Mouse (Mus musculus): Measurements from ENCODE around the gene Neurl3.

Gene Neurl3

DNA sequence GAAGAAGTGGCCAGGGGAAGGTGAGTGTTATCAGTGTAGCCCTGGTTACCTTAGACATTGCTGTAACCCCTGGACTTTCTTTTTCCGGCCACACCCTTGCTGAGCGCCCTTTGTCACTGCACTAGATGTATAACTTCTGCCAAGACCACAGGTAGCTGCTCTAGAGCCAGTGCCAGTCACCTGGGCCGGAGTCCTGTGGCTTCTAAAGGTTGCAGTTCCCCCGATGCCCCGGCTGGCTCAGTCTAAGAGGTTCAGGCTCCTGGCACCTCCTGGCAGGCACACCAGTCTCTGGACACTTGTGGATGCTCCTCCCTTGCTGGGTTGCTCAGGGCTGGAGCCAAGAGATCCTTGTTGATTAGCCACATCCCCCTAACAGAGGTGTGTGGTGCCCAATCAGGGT lies at the start of gene Neurl3:
Neurl3 (minus strand) TSS at position 225 of the 400 bp plus-strand sequence.
- DNase-seq (ENCODE audit: low read depth, low spot score): no peak

DNA sequence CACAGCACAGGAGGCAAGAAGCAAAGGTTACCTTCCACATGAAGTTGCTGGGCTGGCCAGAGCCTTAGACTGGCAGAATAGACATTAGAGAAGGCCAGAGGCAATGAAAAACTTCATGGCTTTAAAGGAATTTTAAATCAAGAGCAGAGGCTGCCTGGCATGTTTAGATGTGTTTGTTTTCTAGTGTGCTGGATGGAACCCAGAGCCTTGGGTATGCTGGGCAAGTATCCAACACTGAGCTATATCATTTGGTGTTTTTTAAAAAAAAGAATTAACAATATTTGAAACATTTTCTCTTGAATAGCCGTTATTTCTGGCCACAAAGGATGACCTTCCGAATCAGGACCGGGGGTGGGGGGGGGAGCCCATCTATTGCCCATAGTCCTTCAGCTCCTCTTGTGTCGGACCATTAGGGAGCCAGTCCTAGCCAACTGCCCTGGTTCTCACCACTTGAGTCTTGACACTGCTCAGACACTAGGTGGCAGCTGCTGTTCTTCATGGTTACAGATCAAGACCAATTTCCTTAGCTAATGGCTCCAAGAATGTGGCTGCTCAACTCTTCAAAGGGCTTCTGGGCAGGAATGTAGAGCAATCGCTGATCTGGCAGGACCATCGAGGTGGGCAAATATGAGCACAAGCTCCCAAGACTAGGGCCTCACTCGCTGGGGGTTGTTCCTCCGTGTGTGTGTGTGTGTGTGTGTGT lies 49.4 kb upstream of the Neurl3 start:
- peak; percentile 70 for DNase-seq (ENCODE audit: low read depth, low spot score)

DNA sequence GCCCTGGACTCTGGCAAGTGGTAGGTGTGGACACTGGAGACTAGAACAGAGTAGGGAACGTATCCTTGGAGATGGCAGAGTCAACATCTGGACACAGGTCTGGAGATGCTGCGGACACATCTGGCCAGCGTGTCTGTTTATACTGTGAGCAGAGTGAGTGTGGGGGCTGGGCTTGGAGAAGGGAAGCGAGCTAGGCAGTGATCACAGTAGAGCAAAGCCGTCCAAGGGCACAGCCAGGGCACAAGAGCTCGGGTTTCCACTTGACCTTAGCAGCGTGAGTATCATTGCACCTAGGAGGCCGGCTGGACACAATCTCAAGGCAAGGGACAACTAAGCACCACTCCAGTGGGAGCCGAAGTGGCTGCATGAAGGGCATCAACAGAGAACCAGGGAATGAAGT lies 48.6 kb upstream of the Neurl3 start:
- DNase-seq (ENCODE audit: low read depth, low spot score): no peak

DNA sequence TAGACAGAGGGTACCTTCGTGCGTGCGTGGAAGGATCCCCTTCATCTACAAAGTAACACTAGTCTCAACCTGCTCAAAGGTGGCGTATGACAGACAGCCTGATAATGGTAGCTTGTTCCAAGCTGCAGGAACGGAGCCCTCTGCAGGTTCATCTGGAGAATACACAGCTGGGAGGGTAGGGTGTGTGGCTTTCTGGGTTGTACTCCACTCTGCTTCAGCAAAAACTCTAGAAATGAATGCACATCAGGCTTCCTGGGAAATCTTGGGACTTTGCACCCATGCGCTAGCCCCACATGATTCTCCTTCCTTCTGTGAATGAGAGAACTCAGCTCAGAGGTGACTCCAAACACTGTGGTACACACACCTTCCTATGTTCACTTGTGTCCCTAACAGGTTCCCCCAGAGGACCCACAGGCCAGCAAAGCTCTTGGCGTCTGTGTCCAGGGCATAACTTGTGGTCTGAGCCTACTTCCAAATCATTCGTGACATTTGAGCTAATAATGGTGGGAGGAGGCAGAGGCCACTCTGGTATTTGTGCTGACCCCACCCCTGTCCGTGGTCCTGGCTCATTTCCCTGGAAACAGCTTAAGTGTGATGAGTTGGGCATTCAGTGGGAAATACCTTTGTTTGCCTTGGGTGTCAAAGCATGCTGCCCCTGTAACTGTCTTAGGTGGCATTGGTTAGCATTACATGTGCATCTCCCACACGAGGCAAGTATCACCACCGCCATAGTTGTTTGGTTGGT lies 47.5 kb upstream of the Neurl3 start:
- no peak for DNase-seq (ENCODE audit: low read depth, low spot score)

DNA sequence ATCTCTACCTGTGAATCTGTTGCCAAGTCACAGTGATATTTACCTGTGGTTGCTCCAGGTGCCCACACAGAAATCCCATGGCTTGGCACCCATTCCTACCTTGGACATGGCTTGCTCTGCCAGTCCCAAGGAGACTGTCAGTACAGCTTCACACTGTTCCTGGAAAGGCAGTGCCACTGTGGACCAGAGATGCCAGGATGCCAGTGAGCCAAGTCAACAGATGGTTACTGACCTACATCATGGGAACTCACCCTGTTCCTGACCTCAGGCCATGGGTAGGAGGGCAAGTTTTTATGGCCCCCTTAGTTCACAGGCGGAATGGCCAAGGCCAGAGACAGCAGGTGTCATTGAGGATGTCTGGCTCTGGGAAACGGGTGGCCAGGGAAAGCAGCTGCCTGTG lies 46.7 kb upstream of the Neurl3 start:
- DNase-seq (ENCODE audit: low read depth, low spot score): no peak

DNA sequence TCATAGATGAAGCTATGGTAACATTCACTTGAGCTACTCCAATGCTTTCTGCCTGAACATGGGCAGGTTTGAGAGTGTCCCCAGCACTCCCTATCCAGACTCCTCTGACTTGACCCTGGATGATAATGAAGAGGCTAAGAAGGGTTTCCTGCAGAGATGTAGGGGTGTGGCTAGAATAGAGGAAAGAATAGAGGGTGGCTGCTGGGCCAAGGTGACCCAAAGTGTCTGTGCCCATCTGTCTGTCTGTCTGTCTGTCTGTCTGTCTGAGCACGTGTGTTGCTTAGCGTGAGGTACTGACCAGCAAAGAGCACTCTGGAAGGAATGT lies 41.3 kb upstream of the Neurl3 start:
- DNase-seq (ENCODE audit: low read depth, low spot score): no peak

DNA sequence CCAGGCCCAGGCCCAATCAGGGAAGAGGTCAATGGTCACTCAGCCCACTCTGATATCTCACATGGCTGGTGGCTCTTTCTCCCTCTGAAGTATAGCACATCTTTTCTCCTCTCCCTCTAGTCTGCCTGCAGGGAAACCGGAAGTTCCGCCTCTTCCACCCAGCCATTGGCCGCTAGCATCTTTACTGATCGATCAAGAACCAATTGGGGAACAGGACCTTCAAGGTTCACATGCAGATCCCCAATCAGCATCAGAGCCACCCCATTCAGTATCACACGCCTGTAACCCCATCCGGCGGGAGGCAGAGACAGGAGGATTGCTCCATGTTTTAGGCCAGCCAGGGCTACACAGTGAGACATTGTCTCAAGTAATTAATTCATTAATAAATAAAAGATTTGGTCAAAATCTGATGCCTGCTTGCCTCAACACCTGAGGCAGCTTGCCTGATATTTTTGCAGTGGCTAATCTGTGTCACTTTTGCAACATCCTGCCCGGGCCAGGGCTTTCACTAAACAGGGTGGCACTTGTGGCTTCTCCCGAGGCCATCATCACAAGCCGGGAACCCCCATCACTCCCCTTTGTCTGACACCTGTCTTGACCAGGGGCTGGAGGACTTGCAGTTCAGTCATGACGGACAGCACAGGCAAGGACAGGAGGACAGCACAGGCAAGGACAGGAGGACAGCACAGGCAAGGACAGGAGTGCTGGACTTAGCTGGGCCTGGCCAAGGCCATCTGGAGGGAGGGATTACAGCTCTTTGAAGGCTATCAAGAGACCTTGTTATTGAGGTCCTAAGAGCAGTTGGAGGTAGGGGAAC lies 40.7 kb upstream of the Neurl3 start:
- no peak for DNase-seq (ENCODE audit: low read depth, low spot score)

DNA sequence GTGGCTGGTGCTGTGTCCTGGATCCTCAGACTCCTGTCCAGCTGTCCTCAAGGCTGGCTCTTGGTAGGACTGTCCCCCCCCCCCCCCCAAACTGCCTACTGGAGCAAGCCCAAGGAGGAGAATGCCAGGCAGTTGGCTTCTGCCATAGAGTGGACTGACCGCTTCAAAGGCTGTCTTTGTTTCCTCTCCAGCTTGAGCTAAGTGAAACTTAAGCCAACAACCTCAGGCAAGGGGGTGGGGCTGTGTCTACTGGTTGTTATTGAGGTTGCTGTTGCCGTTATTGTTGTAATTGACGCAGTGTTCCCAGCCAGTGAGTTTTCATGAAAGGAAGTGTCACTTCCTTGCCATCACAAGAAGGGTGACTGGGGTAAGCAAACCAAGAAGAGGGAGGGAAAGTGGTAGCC lies 35.0 kb upstream of the Neurl3 start:
- peak; percentile 32 for DNase-seq (ENCODE audit: low read depth, low spot score)

DNA sequence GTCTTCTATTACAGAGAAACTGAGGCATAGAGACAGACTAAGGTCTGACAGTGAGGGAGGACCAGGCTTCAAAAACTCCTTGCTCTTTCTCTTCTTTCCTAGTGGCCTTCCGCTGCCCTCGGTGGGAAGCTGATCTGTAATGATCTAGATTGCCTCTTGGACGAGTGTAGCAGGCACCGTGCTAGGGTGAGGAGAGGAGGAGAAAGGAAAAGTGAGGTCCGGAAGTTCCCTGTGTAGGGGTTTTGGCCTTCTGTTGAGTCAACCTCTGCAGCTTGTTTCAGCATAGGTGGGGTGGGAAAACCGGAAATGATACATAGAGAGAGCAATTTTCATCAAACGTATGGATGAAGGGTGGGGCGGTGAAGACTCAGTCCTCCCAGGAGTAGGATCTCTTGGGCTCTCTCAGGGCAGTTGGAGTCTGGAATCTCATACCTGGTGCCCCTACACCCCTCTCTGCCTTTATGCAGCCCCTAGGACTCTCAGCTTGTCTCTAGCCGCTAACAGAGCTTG lies 34.5 kb upstream of the Neurl3 start:
- no peak for DNase-seq (ENCODE audit: low read depth, low spot score)

DNA sequence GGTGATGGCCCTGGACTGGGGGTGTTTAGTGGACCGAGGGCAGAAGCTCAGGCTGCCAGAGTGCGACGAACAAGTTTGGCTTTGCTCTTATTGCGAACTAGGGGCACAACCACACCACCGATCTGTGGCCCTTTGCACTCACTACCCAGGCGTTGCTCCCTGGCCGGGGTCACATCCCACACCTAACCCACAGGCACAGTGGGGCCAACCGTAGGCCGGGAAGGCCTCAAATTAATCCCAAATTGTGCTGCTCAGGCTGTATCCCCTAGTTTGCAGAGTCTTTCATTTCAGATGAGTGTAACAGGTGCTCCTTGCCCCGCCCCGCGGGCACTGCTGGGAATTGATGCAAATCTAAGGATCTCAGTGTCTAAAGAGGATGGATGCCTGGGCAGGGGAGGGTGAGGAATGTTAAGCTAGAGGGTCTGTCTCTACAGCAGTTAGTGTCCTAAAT lies 34.0 kb upstream of the Neurl3 start:
- peak; percentile 51 for DNase-seq (ENCODE audit: low read depth, low spot score)

DNA sequence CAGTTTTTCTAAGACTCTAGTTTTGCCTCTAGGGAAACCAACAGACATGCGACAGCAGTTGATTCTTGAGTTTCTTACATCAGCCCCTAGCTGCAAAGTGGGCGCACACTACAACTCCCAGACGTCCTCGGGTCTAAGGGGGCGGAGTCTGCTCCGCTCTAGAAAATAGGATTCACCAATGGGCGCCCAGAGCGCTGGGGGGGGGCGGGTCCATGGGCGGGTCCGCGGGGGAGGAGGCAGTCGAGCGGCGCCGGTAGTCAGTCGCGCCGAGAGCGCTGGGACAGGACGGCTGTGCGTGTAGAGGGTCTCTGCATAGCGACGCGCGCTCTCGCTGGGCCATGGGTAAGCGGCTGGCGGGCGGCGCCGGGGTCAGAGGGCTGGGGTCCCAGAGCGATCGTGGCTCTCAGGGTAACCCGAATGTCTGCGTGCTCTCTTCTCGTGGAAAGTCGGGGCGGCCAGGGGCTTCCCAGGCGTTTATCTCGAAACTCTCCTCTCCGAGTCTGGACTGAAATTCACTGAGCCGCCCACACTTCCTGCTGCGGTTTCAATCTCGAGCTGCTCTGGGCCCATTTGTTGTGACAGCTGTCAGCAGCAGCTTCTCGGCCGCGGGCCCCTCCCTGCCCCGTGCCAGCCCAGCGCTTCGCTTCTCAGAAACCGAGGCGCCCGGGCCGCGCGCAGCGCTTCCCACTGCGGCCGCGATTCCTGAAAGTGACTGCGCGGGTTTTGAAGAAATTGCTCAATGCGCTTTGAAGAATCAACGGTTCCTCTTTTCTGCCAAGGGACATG lies 33.2 kb upstream of the Neurl3 start, which contains the start of gene Arid5a:
Arid5a (plus strand) TSS at position 239 of the 786 bp plus-strand sequence.
- peak; percentile 95 for DNase-seq (ENCODE audit: low read depth, low spot score)

DNA sequence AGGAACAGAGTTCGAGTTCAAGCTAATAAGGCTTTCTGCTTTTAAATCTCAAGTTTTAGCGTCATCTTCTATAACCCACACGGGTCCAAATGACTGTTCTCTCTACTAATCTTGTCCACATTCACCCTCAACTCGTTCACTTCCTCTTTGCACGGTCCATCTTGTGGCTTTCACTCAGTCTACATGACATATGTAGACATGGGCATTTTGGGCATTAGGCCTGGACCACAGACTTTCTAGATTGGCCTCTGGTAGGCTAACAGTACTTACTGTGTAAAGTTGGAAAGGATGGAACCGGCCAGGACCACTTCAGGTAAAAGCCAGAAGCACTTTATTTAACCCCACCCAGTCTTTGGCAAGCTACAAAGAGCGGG lies 32.6 kb upstream of the Neurl3 start:
- peak; percentile 6 for DNase-seq (ENCODE audit: low read depth, low spot score)

DNA sequence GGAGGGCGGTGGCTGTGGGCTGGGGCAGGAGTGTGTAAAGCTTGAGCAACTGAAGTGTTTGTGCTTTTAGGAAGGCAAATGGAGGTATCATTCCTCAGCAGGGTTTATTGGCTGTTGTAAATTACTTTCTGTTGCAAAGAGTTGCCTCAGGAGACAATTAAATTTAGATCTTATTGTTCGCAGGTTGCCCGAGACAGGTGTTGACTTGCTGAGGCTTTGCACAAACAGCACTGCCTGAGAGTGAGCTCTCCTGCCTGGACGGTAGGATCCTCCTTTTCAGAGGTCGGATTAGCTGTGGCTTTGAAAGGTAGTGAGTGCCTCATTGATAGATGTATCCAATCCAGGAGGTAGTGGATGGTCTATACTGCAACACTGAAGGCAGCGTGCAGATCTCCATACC lies 31.6 kb upstream of the Neurl3 start:
- no peak for DNase-seq (ENCODE audit: low read depth, low spot score)

DNA sequence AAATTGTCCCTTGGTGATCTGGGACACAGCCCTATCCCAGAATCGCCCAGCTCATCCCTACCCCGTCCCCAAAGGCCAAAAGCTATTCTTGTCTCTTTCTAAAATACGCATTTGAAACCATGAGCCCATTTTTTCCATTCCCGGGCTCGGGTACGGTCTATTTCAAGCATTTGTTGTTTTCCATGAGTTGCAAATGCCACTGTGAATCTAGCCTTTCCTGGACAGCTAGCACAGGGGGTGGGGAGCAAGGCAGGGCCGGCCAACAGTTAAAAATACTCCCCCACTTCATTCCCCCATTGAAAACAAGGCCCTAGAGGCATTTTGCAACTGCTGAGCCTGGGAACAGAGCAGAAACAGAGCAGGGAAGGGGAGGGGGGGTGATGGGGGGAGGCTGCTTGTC lies 30.3 kb upstream of the Neurl3 start:
- DNase-seq (ENCODE audit: low read depth, low spot score): no peak

DNA sequence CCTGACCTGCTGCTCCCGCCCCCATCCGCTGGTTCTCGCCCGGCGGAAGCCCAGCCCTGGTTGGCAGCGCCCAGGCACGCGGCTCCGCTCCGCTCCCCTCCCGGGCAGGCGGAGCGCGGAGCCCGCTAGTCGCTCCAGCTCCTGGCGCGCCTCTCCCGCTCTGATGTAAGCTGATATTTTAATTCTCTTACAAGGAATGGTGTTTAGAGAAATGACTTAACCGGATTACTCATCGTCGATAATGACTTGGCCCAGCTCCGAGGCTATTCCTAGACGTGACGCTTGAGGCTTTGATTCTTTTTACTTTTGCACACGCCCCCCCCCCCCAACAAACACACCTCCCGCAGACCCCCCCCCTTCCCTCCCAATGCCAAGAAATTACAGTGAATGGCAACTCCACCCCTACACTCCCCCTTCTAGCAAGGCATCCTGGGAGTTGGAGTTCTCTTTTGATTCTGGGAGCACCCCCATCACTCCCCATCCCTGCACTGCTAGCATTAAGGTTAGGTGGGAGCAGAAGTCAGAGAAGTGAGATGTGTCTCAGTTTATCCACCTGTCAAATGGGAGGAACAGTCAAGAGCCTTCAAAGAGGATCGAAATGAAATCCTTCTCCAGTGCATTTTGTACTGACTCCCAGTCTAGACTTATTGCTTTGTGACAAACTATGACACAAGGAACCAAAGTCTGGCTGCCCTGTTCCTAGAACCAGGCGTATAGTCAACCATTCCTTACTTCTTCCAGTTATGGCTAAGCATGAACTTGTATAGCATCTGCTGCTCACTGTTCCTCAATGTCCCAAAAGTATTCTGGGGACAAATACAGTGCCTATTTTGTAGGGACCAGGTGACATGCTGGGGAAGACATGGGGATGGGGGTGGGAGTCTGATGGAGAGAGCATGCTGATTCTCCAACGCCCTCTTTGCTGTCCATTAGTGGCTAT lies 29.2 kb upstream of the Neurl3 start:
- DNase-seq (ENCODE audit: low read depth, low spot score): peak; percentile 50

DNA sequence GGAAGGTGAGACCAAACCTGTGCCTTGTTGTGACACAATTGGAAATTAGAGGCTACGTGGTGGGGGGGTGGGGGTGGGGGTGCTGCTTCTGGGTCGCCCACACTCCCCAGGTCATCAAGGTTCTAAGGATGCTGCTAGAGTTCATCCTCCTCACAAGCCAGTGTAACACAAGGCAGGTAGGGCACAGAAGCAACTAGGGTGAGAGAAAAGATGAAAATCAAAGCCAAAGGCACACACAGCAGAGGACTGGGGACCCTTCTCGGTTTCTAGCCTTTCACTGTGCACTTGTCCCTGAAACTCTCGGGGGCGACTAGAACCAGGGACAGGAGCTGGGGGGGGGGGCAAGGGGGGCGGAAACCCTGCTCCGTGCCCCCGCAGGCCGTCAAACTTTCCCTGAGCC lies 28.5 kb upstream of the Neurl3 start:
- no peak for DNase-seq (ENCODE audit: low read depth, low spot score)

DNA sequence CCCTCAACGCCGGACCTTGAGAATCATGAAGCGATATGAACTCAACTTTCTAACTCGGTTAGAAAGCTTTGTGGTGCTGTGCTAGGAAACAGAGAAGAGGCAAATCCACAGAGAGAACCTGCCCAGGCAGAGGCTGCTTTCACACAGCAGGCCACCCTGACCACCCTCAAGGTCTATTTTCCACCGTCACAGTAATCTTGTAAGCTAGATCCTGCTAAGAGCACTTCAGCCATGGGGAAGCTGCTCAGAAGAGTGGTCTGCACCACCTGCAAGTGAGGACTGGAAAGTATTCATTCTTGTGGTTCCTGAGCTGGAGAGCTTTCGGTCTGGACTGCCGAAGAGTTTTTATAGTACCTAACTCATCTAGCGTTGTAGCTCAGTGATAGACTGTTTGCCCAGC lies 27.8 kb upstream of the Neurl3 start:
- no peak for DNase-seq (ENCODE audit: low read depth, low spot score)

DNA sequence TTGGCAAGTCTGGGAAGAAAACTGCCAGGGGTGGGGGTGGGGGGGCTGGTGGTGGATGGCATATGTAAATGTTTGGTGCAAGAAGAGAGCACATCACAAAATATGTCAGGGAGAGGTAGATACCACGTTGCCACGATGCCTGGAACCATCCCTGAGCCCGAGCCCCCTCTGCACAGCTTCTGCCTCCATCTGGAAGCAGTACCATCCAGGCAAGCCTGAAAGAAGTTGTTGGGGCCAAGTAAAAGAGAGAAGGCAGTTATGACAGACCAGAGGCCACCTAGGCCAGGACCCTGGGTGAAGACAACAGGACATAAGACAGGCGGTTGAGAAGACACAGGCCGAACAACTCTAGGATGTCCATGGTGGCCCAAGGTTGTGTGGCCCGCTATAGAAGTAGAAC lies 26.0 kb upstream of the Neurl3 start:
- no peak for DNase-seq (ENCODE audit: low read depth, low spot score)

DNA sequence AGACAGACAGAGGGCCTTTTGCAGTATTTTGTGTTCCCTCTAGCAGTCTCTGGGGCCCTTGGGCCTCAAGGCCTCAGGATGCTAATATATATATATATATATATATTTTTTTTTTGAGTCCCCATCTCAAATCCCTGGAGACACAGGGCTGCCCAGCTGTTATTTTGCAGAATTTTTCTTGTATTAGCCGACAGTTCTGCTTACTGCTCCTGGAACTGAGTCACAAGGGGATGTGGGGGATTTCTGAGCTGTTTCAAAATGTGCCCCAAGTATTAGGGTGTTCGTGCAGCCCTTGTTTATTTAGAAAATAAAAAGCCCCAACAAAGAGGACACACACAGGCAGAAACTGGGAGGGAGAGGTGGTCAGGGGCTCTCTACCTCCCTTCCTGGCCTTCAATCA lies 25.2 kb upstream of the Neurl3 start:
- DNase-seq (ENCODE audit: low read depth, low spot score): no peak

DNA sequence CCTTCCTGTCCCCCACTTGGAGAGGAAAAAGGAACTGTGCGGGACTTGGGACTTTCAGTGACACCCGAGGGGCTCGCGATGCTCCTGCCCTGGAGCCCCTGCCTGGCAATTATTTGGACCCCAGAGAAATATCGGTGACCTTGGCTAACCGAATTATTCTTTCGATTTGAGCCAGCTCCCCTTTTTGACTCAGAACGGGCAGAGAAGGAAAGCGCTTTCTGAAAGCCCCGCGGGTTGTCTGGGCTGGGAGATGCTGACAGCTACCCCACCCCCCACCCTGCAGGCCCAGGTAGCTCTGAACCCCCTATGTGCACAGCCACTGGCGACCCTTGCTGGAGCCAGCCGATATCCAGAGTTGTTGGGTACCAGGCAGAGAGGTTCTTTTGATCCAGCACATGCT lies 24.6 kb upstream of the Neurl3 start:
- no peak for DNase-seq (ENCODE audit: low read depth, low spot score)

Measured in mesoderm, embryonic 11.5 days (tissue).